22 mouse cellular contexts compared by ENCODE assay signal in the genomic region with DNA sequence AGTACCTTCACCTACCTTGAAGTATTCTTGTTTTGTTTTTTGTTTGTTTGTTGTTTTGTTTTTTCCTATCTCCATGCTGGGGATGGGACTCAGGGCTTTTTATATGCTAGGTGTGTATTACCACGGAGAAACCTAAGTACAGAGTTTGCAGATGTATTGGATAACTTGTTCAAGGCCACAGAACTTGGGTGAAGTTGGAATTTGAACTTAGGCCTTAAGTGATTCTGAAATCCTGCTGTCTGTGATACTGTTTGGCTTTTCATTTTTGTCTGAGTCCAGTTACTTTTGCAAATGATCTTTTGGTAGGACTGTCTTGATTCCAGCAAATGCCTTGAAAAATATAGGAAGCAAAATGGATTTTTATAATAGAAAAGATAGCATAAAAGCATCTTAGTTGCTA. TPM values are rescaled to one million over a fixed set of nuclear protein-coding genes. Genes with fewer than 3 reads are reported as not detected.
DNase-seq lines count a peak whose midpoint lies in the region; ATAC-seq and TF ChIP-seq lines count a peak whose summit lies in the region.
"Had no signal": no experiment of that assay in that cellular context is flagged by ENCODE, and none has a peak within 500 bp of the region (broad histone marks: within the 10 kb centered on the region; RNA-seq: fewer than 3 reads in every experiment).

No protein-coding gene starts in this region.

- no peak overlapping the region for H3K4me3 ChIP-seq in heart, adult 2 months
- no peak overlapping the region for H3K4me3 ChIP-seq in liver, postnatal 0 days (ENCODE audit: low read depth, low read length)
- H3K4me3 ChIP-seq: embryonic facial prominence, embryonic 13.5 days; embryonic facial prominence, embryonic 15.5 days; erythroblast, embryonic 14.5 days; forebrain, embryonic 10.5 days; forebrain, embryonic 12.5 days had no signal

- peak overlapping the region; percentile 15; the same call in 1 of the 2 replicates for H3K27ac ChIP-seq in heart, adult 2 months
- 0 out of 2 replicates have a peak overlapping the region, but pooled peaks have one; percentile 30 for H3K27ac ChIP-seq in liver, postnatal 0 days (ENCODE audit: low read depth)
- H3K27ac ChIP-seq: embryonic facial prominence, embryonic 13.5 days; embryonic facial prominence, embryonic 15.5 days; forebrain, embryonic 10.5 days; forebrain, embryonic 12.5 days had no signal

- no peak for ATAC-seq in liver, postnatal 0 days
- ATAC-seq: forebrain, embryonic 14.5 days had no signal

- no peak for TF ChIP-seq POLR2A in heart, adult 2 months (IDR thresholded peaks at IDR 0.05; ENCODE audit: insufficient read depth, low read depth, low read length)

- no peak overlapping the region for H3K9ac ChIP-seq in heart, adult 2 months (ENCODE audit: low read depth, low read length)
- no peak overlapping the region for H3K9ac ChIP-seq in liver, postnatal 0 days (replicated peaks)
- H3K9ac ChIP-seq: embryonic facial prominence, embryonic 13.5 days; embryonic facial prominence, embryonic 15.5 days; forebrain, embryonic 12.5 days had no signal

- intact Hi-C loops in heart, adult 2 months (cut with DNase I), result no loop called here

- TF ChIP-seq CTCF in heart, adult 2 months (IDR thresholded peaks at IDR 0.05), result no peak
- TF ChIP-seq CTCF in liver, postnatal 0 days (IDR thresholded peaks at IDR 0.05; ENCODE audit: low read depth), result no peak

- no peaks in the 10 kb centered on the region for H3K27me3 ChIP-seq in heart, adult 2 months (ENCODE audit: control insufficient read depth, insufficient read depth, low read length)
- H3K27me3 ChIP-seq in liver, postnatal 0 days (ENCODE audit: insufficient read depth, low read length), result no peaks in the 10 kb centered on the region
- H3K27me3 ChIP-seq: embryonic facial prominence, embryonic 13.5 days; embryonic facial prominence, embryonic 15.5 days; forebrain, embryonic 12.5 days had no signal

- peaks cover 12% of the 10 kb centered on the region; the same call in 1 of the 2 replicates for H3K36me3 ChIP-seq in heart, adult 2 months (ENCODE audit: control insufficient read depth, insufficient read depth, low read length)
- H3K36me3 ChIP-seq in liver, postnatal 0 days (replicated peaks; ENCODE audit: insufficient read depth, low read length), result peaks cover 3% of the 10 kb centered on the region; the same call in 1 of the 2 replicates
- H3K36me3 ChIP-seq: embryonic facial prominence, embryonic 13.5 days; embryonic facial prominence, embryonic 15.5 days; forebrain, embryonic 10.5 days; forebrain, embryonic 12.5 days had no signal

- peaks cover 6% of the 10 kb centered on the region for H3K79me2 ChIP-seq in heart, adult 2 months (replicated peaks; ENCODE audit: control insufficient read depth, insufficient read depth, low read length)

- peaks cover 6% of the 10 kb centered on the region for H3K4me1 ChIP-seq in heart, adult 2 months (ENCODE audit: control insufficient read depth, insufficient read depth, low read length)
- peaks cover 23% of the 10 kb centered on the region for H3K4me1 ChIP-seq in liver, postnatal 0 days (ENCODE audit: insufficient read depth)

- TF ChIP-seq EP300 in heart, adult 2 months (IDR thresholded peaks at IDR 0.05; ENCODE audit: insufficient read depth, low read depth, low read length), result no peak
- TF ChIP-seq EP300 in liver, postnatal 0 days (IDR thresholded peaks at IDR 0.05; ENCODE audit: low read depth), result 0 out of 2 replicates have a peak, but pooled peaks have one; percentile 16

- no peaks in the 10 kb centered on the region for H3K9me3 ChIP-seq in liver, postnatal 0 days (ENCODE audit: low read length)
- H3K9me3 ChIP-seq: embryonic facial prominence, embryonic 13.5 days; embryonic facial prominence, embryonic 15.5 days; forebrain, embryonic 10.5 days; forebrain, embryonic 12.5 days had no signal

- no peak for DNase-seq in heart, adult 2 months
- no peak for DNase-seq in heart, postnatal 4 days
- DNase-seq in kidney, adult 9 months, result peak; percentile 32
- DNase-seq in kidney, postnatal 10 days, result no peak
- DNase-seq in liver, postnatal 0 days, result no peak
- no peak for DNase-seq in liver
- DNase-seq: adrenal gland, adult 2 months; adrenal gland, postnatal 10 days; adrenal gland, postnatal 25 days; cerebellum, adult 11 months; cerebellum, adult 18-20 months; cerebellum, adult 8-10 months; cerebellum, adult 9-11 months; cerebellum, postnatal 14 days; cerebellum, postnatal 36 days; embryo, embryonic 11 days had no signal

- peak overlapping the region; percentile 18; the same call in 1 of the 2 replicates for H3K4me2 ChIP-seq in liver, postnatal 0 days (ENCODE audit: low read depth, low read length)
- H3K4me2 ChIP-seq: embryonic facial prominence, embryonic 13.5 days; embryonic facial prominence, embryonic 15.5 days; forebrain, embryonic 12.5 days had no signal

- WGBS in heart, adult 2 months, result 56% methylated on average over 1 of the region's 1 CpGs
- 58% methylated on average over 1 of the region's 1 CpGs for WGBS in liver, postnatal 0 days (ENCODE audit: insufficient replicate concordance)

RNA-seq across cellular contexts. Expression of a gene that starts 5.4 kb away (rescaled TPM):
- 10 to 100 TPM; 23.8 to 24.0 TPM for total RNA-seq in heart, adult 2 months (2021)
- 8.2 and 16.4 TPM in 2 replicates for polyA plus RNA-seq in heart, adult 2 months (2012; rRNA removed)
- 10 to 100 TPM; 27.6 to 28.8 TPM for total RNA-seq in heart, postnatal 4 days (2021)
- polyA plus RNA-seq in liver, postnatal 0 days (2015; fragmentation: Nextera tagmentation; extraction: Ambion mirVana), result 4.3 and 6.3 TPM in 2 replicates

RNA-seq across cellular contexts. Expression of a gene that starts 5.5 kb away (rescaled TPM):
- total RNA-seq in heart, adult 2 months (2021), result 10 to 100 TPM; 50.7 to 52.3 TPM
- 34.2 and 62.3 TPM in 2 replicates for polyA plus RNA-seq in heart, adult 2 months (2012; rRNA removed)
- 10 to 100 TPM; 80.1 to 86.3 TPM for total RNA-seq in heart, postnatal 4 days (2021)
- polyA plus RNA-seq in liver, postnatal 0 days (2015; fragmentation: Nextera tagmentation; extraction: Ambion mirVana), result 6.6 and 8.9 TPM in 2 replicates
